Mouse (Mus musculus): ENCODE measurements around the gene Plekhf1. TPM values are rescaled to one million over a fixed set of nuclear protein-coding genes. Genes with fewer than 3 reads are reported as not detected.

The Plekhf1 gene
- polyA plus RNA-seq, 1 experiment from 2014 or later, result 4.5 TPM

GRCm38 (mm10) chr7:38181366-38181765, 46.5 kb downstream of the Plekhf1 start:
- TF ChIP-seq CTCF (IDR thresholded peaks at IDR 0.05; ENCODE audit: low read depth), result no peak
- Histone ChIP-seq H3K4me2 (no peak overlapping the region), H3K4me3 (ENCODE audit: low read depth, low read length) (no peak overlapping the region), H3K27me3 (ENCODE audit: insufficient read depth, low read length) (no peaks in the 10 kb centered on the region), H3K9ac (no peak overlapping the region), H3K27ac (ENCODE audit: low read depth) (no peak overlapping the region), H3K9me3 (ENCODE audit: low read depth, low read length) (no peaks in the 10 kb centered on the region), H3K4me1 (ENCODE audit: insufficient read depth) (peaks cover 7% of the 10 kb centered on the region), H3K36me3 (ENCODE audit: insufficient read depth) (no peaks in the 10 kb centered on the region)
- DNase-seq, result no peak
- 81% methylated on average over 2 of the region's 2 CpGs for WGBS
- no peak for ATAC-seq (ENCODE audit: insufficient read depth)

GRCm38 (mm10) chr7:38179896-38180295, 47.9 kb downstream of the Plekhf1 start:
- 0 out of 2 replicates have a peak, but pooled peaks cover 2% of the 10 kb centered on the region for H3K27me3 ChIP-seq (ENCODE audit: insufficient read depth, low read length)
- TF ChIP-seq CTCF (IDR thresholded peaks at IDR 0.05; ENCODE audit: low read depth), result no peak
- no peaks in the 10 kb centered on the region for H3K9me3 ChIP-seq (ENCODE audit: low read depth, low read length)
- ATAC-seq (ENCODE audit: insufficient read depth) (no peak), DNase-seq (no peak)
- 55% methylated on average over 3 of the region's 3 CpGs for WGBS
- H3K27ac ChIP-seq (ENCODE audit: low read depth), result no peak overlapping the region
- no peak overlapping the region for H3K4me2 ChIP-seq
- H3K4me1 ChIP-seq (ENCODE audit: insufficient read depth), result peaks cover 7% of the 10 kb centered on the region
- no peak overlapping the region for H3K9ac ChIP-seq
- no peaks in the 10 kb centered on the region for H3K36me3 ChIP-seq (ENCODE audit: insufficient read depth)
- H3K4me3 ChIP-seq (ENCODE audit: low read depth, low read length), result no peak overlapping the region

GRCm38 (mm10) chr7:38176056-38176455, 51.8 kb downstream of the Plekhf1 start:
- Histone ChIP-seq H3K4me2 (no peak overlapping the region), H3K27ac (ENCODE audit: low read depth) (no peak overlapping the region), H3K9ac (no peak overlapping the region), H3K4me3 (ENCODE audit: low read depth, low read length) (no peak overlapping the region), H3K27me3 (ENCODE audit: insufficient read depth, low read length) (0 out of 2 replicates have a peak, but pooled peaks cover 9% of the 10 kb centered on the region), H3K9me3 (ENCODE audit: low read depth, low read length) (no peaks in the 10 kb centered on the region), H3K4me1 (ENCODE audit: insufficient read depth) (no peaks in the 10 kb centered on the region), H3K36me3 (ENCODE audit: insufficient read depth) (no peaks in the 10 kb centered on the region)
- WGBS, result 68% methylated on average over 3 of the region's 3 CpGs
- no peak for TF ChIP-seq CTCF (IDR thresholded peaks at IDR 0.05; ENCODE audit: low read depth)
- ATAC-seq (ENCODE audit: insufficient read depth) (no peak), DNase-seq (no peak)

GRCm38 (mm10) chr7:38174321-38175148, 53.3 kb downstream of the Plekhf1 start:
- no peaks in the 10 kb centered on the region for H3K4me1 ChIP-seq (ENCODE audit: insufficient read depth)
- H3K9me3 ChIP-seq (ENCODE audit: low read depth, low read length), result no peaks in the 10 kb centered on the region
- H3K4me2 ChIP-seq, result peak overlapping the region; percentile 65
- 0 out of 2 replicates have a peak, but pooled peaks cover 9% of the 10 kb centered on the region for H3K27me3 ChIP-seq (ENCODE audit: insufficient read depth, low read length)
- no peaks in the 10 kb centered on the region for H3K36me3 ChIP-seq (ENCODE audit: insufficient read depth)
- ATAC-seq (ENCODE audit: insufficient read depth), result peak; percentile 63; the same call in 1 of the 2 replicates
- 14% methylated on average over 31 of the region's 31 CpGs for WGBS
- H3K9ac ChIP-seq, result peak overlapping the region; percentile 53
- no peak overlapping the region for H3K27ac ChIP-seq (ENCODE audit: low read depth)
- peak overlapping the region; percentile 27 for H3K4me3 ChIP-seq (ENCODE audit: low read depth, low read length)
- peak; percentile 26; the same call in 1 of the 2 replicates for TF ChIP-seq CTCF (IDR thresholded peaks at IDR 0.05; ENCODE audit: low read depth)
- peak; percentile 59 for DNase-seq

GRCm38 (mm10) chr7:38173871-38174270, 53.9 kb downstream of the Plekhf1 start:
- Histone ChIP-seq H3K4me2 (peak overlapping the region; percentile 65), H3K4me3 (ENCODE audit: low read depth, low read length) (peak overlapping the region; percentile 27), H3K9ac (peak overlapping the region; percentile 53; the same call in 1 of the 2 replicates), H3K27me3 (ENCODE audit: insufficient read depth, low read length) (0 out of 2 replicates have a peak, but pooled peaks cover 9% of the 10 kb centered on the region), H3K4me1 (ENCODE audit: insufficient read depth) (no peaks in the 10 kb centered on the region), H3K27ac (ENCODE audit: low read depth) (no peak overlapping the region), H3K9me3 (ENCODE audit: low read depth, low read length) (no peaks in the 10 kb centered on the region; the same call in 1 of the 2 replicates), H3K36me3 (ENCODE audit: insufficient read depth) (no peaks in the 10 kb centered on the region)
- 16% methylated on average over 14 of the region's 14 CpGs for WGBS
- peak; percentile 41 for DNase-seq
- ATAC-seq (ENCODE audit: insufficient read depth), result no peak
- TF ChIP-seq CTCF (IDR thresholded peaks at IDR 0.05; ENCODE audit: low read depth), result no peak

GRCm38 (mm10) chr7:38167724-38168141, 60.1 kb downstream of the Plekhf1 start:
- ATAC-seq (ENCODE audit: insufficient read depth), result no peak
- 12% methylated on average over 11 of the region's 11 CpGs for WGBS
- H3K9ac ChIP-seq, result no peak overlapping the region
- no peak overlapping the region for H3K4me3 ChIP-seq (ENCODE audit: low read depth, low read length)
- no peaks in the 10 kb centered on the region; the same call in 1 of the 2 replicates for H3K9me3 ChIP-seq (ENCODE audit: low read depth, low read length)
- no peaks in the 10 kb centered on the region for H3K36me3 ChIP-seq (ENCODE audit: insufficient read depth)
- peak; percentile 83 for TF ChIP-seq CTCF (IDR thresholded peaks at IDR 0.05; ENCODE audit: low read depth)
- H3K4me2 ChIP-seq, result peak overlapping the region; percentile 57
- H3K27ac ChIP-seq (ENCODE audit: low read depth), result no peak overlapping the region
- DNase-seq, result peak; percentile 89
- 0 out of 2 replicates have a peak, but pooled peaks cover 3% of the 10 kb centered on the region for H3K4me1 ChIP-seq (ENCODE audit: insufficient read depth)
- H3K27me3 ChIP-seq (ENCODE audit: insufficient read depth, low read length), result no peaks in the 10 kb centered on the region

Other genes with a start within 250 kb of the Plekhf1 start
- gene Uri1, start 204.5 kb downstream of the Plekhf1 start, polyA plus RNA-seq (2014; fragmentation: Nextera tagmentation; extraction: Ambion mirVana), result 65.1 and 65.7 TPM in 2 replicates
- 76.4 and 79.8 TPM in 2 replicates for gene Ccne1, start 120.5 kb downstream of the Plekhf1 start, polyA plus RNA-seq (2014; fragmentation: Nextera tagmentation; extraction: Ambion mirVana)
- gene 1600014C10Rik, start 44.8 kb downstream of the Plekhf1 start, polyA plus RNA-seq (2014; fragmentation: Nextera tagmentation; extraction: Ambion mirVana), result 15.0 and 15.1 TPM in 2 replicates
- gene Pop4, start 43.4 kb upstream of the Plekhf1 start, polyA plus RNA-seq (2014; fragmentation: Nextera tagmentation; extraction: Ambion mirVana), result 70.0 and 72.2 TPM in 2 replicates

All from lung, embryonic 14.5 days (tissue).